Mouse (Mus musculus): ENCODE data around the gene Irgm1.
"Not testable (repeated sequence)": the region's sequence is repeated elsewhere in the genome, so short reads cannot be mapped to it uniquely, and the experiment has no call there.

The Irgm1 gene

DNA sequence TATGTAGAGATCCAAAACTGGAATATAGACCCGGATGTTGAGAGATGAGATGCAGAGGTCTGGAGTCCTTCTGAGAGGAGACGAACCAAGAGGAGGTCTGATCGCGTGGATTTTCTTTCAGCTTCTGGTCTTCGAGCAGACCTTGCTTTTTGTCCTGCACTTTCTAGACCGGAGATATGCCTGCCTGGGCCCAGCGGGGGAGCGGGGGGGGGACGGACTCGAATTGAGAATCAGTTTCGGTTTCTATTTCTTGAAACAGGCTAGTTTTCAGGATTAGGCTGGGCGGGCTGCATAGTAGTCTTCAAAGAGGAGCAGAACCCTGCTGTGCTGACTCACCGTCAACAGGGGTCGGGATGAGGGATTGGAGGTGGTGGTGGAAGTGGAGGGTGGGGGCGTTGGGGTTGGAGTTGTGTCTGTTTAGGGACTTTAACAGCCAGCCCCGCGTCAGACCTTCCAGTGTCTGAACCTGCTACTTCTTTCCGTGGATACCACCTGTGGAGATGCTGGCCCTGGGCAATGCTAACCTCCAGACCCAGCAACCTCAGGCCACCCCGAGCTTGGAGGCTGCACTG, at the start of gene Irgm1:
TSS of gene Irgm1 (minus strand) at position 483 of the 572 bp plus-strand sequence.
- DNase-seq (ENCODE audit: low spot score in 2 of 2): peak in 1 of 2 experiments; percentile 54

DNA sequence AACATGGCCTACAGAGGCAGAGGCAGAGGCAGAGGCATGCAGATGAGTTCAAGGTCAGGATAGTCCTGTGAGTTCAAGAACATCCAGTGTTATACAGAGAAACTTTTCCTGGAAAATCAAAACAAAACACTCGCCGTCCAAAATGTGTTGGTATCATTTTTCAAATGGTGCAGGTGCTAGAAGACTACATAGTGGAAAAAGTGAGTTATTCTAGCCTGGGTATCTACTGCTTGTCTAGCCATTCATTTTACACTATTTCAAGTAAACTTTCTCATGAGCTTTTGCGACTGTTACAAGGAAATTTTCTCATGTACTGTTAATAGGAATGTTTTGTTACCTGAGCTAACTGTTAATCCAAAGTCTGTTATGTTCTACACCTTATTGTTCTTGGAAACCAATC, 46.9 kb upstream of the Irgm1 start:
- no peak for DNase-seq (ENCODE audit: low spot score in 2 of 2)

DNA sequence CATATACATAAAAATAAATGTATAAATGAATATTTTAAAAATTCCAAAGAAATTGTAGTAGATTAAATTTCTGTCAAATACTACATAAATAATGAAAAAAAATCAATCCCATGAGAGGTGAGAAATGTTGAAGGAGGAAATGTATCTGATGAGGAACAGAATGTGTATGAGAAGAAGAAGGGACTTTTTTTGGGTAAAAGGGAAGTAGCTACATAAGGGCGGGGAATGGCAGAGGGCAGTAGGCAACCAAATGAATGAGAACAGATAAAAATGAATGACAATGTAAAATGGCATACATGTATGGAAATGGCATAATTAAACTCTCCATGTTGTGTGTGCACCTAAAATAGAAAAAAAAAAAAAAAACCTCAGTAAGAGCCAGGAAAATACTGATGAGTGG, 42.1 kb upstream of the Irgm1 start:
- no peak for DNase-seq (ENCODE audit: low spot score in 2 of 2)

DNA sequence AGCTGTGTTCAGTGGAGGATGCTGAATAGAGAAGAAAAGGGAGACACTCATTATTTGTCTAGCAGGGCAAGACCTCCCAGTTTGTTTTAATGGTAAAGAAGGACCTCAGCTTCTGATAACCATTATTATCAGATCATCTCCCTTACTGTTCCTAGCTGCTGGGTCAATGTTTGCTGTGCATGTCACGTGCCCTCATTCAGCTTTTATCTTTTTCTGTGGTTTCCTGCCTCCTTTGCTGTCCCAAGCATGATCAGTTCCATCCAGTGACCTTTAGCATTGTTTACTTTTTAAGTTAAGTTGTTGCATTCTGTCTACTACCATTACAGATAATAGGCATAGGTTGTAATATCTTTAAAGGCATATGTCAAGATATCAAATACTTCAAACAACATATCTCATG, 37.0 kb upstream of the Irgm1 start:
- no peak for DNase-seq (ENCODE audit: low spot score in 2 of 2)

DNA sequence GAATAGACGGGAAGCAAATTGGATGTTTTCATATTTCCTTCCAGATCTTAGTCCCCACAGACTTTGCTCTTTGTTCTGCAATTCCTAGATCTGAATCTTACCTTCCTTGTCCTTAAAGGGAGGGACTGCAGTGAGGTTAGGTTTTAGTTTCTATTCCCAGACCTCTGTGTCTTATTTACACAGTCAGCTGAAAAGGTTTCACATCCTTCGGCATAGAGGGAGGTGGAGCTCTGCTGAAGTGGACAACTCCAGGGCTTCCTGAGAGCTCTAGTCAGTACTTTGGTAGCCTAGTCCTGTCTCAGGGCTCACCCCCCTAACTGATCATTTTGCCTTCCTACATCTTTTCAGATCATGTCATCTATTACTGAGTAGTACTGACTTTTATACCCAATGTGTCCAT, 30.5 kb upstream of the Irgm1 start, which contains the start of gene Gm5431:
TSS of gene Gm5431 (minus strand) at position 194 of the 400 bp plus-strand sequence.
- DNase-seq (ENCODE audit: low spot score in 2 of 2): no peak

DNA sequence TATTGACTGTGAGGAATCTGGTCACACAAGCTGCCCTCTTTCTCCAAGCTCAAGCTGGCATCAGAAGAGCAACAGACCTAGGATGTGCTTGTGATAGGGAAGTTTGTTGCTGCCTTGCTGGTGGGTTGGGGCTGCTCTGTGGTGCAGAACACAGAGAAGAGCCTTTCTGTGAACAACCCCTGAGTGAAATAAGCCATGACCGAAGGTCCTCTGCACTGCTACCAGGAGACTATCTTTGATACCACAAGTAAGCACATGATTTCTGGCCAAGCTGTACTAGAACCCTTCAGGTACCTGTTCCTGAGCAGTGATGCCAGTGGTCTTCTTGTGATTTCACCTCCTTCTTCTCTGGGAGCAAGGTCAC, 30.1 kb upstream of the Irgm1 start:
- not testable (repeated sequence) for DNase-seq (ENCODE audit: low spot score in 2 of 2)

DNA sequence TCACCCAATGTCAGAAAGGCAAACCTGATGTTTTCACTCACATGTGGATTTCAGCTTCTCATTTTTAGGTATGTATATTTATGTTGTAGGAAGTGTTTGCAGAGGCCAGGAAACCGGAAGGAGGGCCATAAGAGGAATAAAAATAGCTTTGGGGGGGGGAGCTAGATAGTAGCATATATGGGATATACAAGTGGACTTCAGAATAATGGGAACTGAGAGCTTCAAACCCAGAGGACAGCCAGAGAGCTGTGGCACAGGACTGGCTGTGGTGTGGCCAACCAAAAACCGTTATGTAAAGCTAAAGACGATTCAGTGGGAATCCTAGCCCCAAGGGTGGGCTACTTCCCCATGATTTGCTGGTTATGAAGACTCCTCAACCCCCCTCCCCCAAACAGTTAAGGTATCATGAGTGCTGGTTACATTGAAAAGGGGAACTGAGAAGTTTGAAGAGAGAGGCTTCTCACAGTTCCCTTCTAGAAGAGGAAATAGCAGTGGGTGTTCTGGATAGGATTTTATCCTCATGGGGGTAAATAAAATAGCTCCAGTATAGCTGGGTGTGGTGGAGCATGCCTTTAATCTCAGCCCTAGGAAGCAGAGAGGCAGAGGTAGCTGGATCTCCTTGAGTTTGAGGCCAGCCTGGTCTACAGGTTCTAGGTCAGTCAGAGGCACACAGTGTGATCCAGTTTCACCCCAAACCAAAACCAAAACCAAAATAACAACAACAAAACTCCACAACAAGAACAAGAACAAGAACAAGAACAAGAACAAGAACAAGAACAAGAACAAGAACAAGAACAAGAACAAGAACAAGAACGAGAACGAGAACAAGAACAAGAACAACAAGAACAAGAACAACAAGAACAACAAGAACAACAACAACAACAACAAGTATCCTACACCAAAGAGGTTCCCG, 29.4 kb upstream of the Irgm1 start:
- not testable (repeated sequence) for DNase-seq (ENCODE audit: low spot score in 2 of 2)

DNA sequence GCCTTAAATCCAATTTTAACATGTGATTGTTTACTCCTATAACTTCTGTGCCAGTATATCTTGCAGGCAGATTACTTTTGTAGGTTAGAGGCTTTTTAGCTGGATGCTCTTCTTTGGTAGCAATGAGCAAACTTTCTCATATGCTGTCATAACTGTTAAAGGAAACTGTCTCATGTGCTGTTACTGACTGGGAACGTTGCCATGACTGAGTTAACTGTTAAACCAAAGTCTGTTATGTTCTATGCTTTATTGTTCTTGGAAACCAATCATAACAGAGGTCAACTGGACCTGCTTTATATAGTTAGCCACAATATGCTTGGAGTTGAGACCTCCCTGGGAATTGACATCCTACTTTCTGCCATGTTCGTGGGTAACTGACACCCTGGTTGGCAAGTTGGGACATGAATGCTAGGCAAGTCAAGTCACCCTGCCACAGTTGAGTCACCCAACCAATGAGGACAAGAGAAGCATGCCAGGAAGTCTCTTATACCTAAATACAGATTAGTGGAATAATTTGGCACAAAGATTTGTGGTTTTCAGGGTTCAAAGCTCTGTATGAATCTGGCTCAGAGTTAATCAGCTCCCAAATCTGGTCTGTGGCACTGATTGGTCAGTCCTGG, 27.4 kb upstream of the Irgm1 start:
- DNase-seq (ENCODE audit: low spot score in 2 of 2): no peak

DNA sequence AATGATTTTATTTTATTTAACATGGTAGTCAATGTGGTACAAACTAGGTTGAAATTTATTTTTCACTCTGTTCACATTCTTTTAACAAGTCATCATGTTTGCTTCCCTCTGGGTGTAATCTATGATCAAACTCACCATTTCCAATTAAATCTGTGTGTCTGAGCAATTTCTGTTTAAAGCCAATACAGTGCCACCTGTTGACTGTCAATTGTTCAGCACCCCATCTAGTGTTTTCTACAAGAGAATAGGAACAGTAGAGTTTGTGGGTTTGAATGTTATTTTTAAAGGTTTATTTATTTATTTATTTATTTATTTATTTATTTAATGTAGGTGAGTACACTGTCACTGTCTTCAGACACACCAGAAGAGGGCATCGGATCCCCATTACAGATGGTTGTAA, 5.2 kb upstream of the Irgm1 start:
- DNase-seq (ENCODE audit: low spot score in 2 of 2): no peak

DNA sequence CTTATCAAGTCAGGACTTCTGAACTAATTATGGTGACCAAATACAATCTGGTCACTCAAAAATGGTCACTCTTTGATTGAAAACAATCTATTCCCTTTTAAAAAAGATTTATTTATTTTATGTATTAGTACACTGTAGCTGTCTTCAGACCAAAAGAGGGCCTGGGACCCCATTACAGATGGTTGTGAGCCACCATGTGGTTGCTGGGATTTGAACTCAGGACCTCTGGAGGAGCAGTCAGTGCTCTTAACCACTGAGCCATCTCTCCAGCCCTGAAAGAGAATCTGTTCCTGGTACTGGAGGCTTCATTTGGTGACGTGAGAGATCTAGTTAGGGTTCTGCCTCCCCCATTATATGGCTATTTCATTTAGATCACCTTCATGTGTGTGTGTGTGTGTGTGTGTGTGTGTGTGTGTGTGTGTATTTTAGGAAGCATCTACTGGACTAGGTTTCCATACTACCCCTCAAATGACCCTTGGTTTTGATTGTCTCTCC, 3.9 kb upstream of the Irgm1 start:
- not testable (repeated sequence) for DNase-seq (ENCODE audit: low spot score in 2 of 2)

DNA sequence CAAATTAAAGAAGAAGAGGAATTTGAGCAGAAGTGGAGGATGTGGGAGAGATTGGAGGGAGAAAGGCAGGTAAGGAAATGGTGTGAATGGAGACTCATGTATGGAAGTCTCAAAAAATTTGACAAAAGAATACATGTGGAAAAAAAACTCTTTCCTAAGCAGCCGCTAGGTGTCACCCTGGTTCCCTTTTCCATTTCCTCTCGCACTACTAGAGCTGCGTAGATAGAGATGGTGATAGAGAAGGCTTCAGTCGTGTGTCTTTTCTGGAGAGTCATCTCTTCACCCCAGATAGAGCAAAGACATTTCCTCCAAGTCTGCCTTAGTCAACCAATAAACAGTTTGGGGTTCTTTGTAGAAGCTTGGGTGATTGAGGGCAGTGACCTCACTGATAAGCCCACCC, 3.0 kb upstream of the Irgm1 start:
- DNase-seq (ENCODE audit: low spot score in 2 of 2): peak; percentile 58 to 74

DNA sequence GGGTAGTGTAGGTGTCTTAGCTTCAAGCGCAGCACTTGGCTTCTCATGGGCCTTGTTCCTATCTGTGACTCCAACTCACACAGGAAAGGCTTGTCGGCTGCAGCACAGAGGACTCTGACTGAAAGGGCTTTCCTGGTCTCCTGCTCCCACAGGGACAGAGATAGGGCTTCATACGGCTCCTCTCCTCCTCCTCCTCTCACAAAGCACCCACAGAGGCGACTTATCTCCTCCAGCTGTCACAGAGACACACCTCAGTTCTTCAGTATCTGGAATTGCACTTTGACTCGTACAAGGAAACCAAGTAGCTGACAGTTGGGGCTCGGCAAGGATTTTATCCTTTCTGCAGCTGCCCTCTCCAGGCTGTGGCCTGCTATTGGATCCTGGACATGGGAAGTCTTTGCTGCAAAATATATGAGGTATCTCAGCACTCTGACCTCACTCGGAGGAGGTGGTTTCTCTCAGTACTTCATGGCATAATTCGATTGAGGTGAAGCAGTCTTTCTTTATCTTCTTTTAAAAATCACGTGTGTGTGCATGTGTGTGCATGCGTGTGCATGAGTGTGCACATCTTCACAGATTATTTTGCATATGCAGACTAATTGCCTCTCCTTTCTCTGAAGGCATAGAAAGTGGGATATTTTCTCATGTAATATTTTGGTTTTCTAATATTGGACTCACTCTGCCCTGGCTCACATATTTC, 2.3 kb upstream of the Irgm1 start:
- no peak for DNase-seq (ENCODE audit: low spot score in 2 of 2)

DNA sequence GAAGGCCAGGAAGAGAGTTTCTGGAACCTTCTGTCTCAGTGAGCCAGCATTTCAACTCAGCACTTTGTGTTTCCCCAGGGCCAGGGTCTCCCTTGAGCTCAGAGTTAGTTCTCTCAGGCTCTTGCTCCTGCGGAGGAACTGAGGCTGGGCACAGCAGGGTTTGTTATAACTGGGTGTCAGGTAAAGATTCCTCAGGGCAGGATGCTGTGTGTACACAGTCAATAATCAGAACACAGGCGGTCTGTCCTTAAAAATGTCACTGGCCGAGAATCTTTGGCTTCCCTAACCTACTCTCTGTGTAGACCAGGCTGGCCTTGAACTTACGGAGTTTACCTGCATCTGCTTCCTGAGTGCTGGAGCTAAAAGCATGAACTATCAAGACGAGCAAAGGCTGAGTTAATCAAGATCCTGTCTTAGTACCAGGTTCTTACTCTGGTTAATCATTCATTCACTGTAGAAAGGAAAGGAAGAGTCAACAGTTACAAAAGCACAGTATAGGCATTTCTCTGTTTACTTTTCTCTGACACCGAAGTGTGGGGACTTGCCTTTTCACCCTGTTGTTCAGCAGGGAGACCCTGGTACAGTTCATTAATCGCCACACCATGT, 1.3 kb upstream of the Irgm1 start:
- DNase-seq (ENCODE audit: low spot score in 2 of 2): no peak

DNA sequence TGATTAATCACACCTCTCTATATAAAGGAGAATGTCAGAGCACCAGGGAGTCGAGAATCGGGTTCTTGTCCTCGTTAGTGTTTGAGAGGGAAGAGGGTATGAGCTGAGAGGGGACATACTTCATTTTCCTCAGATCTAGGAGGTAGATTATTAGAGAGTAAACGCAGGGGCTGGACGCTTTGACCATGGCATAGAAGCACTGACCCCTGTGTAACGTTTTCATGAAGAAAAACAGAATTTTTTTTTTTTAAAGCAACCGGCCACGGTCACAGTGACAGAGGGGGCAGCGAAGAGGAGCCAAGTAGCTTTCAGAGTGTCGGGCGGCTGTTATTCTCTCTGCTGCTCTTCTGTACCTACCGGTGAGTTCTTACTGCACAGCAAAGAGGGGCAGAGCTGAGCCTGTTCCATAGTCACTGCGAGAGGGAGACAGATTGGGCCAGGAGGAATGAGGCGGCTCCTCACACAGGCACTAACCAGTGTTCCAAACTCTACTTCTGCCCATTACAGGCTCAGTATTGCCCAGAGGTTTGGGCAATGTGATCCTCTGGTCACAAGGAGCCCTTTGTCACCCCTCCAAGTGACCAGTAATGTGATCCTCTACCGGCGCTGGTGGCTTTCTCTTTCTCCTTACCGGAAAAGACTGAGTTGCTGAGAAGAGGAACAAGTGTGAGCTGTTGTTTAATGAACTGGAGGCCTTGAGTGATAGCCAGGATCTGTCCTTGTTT, 496 bp upstream of the Irgm1 start:
- DNase-seq (ENCODE audit: low spot score in 2 of 2): peak; percentile 53 to 55

DNA sequence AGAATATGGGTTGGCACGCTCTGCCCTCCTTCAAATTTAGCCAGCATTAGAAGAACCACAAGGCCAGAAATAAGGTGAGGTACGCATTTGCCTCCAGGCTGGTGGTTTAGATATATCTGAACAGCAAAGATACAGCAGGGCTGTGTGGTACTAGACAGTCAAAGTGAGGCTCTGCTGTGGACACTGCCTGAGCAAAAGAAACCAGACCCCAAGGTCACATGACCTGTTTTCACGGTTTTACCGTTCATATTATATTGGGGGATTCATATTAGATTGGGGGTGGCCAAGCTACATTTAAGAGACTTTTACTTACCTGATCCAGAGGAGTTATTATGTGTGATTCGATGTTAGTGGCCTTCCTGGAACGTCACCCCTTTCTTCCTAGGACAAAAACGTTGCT, 702 bp downstream of the Irgm1 start:
- no peak for DNase-seq (ENCODE audit: low spot score in 2 of 2)

DNA sequence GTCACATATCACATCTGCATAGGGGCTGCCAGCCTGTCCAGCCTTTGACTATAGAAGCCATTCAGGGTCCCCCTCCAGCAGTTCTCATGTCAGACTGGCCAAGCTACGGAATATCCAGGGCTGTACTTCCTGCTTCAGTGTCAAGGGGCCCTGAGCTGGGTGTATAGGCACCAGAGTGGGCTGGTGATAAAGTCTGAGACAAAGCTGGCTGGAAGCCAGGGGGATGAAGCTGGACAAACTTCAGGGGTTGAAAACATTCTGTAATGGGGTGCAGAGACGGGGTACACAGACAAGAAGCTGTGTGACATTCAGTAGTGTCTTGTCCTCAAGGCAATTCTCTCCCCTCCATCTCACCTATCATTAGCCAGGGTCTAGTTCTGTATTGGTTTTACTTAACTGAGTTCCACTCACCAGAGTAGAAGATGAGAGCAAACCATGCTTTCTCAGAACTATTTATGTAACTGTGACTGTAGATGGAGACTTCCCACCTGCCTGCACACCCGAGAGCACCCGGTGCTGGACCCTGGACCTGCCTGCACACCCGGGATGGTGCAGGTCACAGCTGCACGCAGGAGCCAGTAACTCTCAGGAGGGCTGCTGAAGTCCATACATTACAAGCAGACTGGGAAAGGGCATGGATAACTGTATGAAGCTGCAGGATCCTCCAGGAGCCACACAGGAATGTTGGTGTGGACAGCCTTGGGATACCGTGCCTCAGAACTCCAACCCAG, 1.9 kb downstream of the Irgm1 start:
- no peak for DNase-seq (ENCODE audit: low spot score in 2 of 2)

DNA sequence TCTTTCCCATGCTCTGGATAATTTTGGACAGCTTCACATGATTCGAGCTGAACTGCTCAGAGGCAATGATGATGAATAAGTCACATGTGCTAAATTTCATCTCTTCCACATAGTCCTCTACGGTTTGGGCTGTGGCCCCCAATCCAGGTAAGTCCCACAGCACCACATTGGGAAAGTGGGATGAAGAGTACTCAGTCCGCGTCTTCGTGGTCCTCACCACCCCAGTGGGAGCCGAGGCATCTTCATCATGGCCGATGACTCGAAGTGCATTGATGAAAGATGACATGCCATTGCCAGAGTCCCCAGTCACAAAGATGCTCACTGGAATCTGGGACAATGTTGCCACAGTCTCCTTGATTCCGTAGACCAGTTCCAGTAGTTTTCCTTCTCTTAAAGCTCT, 5.0 kb downstream of the Irgm1 start:
- DNase-seq (ENCODE audit: low spot score in 2 of 2): no peak

DNA sequence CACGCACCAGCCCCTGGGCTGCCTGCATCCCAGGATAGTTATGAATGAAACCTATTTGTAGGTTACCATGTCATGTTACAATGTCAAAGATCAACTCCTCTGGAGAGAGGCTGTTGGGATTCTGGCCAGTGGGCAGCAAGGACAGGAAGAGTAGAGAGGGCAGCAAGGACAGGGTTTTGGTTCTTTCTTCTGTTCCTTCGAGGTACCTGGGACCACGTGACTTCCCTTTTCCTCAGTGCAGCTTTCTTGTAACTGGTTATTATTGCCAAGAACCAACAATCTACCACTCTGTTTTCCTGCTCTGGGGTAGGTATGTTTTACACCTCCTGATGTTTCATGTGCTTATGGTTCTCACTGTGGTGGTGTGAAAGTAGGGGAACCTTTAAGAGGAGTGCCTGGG, 7.7 kb downstream of the Irgm1 start:
- no peak for DNase-seq (ENCODE audit: low spot score in 2 of 2)

DNA sequence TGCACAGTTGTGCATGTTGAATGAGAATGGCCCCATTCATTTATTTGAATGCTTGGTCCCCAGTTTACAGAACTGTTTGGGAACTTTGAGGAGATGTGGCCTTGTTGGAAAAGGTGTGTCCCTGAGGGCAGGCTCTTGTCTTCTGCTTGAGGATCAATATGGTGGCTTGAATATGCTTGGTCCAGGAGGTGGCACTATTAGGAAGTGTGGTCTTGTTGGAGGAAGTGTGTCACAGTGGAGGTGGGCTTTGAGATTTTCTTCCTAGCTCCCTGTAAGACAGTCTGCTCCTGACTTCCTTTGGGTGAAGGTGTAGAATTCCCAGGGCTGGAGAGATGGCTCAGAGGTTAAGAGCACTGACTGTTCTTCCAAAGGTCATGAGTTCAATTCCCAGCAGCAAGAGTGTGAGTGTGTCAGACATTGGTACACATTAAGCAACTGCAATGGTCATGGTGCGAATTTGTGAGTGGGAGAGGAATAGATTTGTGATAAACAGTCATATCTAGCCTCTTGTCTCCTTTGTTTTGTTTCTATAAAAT, 8.6 kb downstream of the Irgm1 start:
- no peak for DNase-seq (ENCODE audit: low spot score in 2 of 2)

DNA sequence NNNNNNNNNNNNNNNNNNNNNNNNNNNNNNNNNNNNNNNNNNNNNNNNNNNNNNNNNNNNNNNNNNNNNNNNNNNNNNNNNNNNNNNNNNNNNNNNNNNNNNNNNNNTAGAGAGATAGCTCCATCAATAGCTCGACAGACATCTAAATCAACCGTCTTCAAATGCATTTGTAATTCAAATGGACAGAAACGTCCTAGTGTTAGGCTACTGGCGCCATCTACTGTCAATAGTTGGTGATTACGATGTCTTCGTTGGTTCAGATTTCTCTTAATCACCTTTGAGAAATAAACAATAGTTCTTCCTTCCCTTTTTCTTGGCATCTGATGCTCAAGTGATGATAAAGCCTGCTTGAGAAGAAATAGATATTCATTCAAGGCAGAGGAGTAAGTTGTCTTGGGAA, 12.5 kb downstream of the Irgm1 start:
- DNase-seq (ENCODE audit: low spot score in 2 of 2): peak; percentile 56 to 63
